Mouse (Mus musculus): ENCODE measurements around the gene Pou4f1. TPM values are rescaled to one million over a fixed set of nuclear protein-coding genes. Genes with fewer than 3 reads are reported as not detected.

Gene Pou4f1
- polyA plus RNA-seq, 1 experiment from 2014 or later = 0.43 TPM

Other genes starting within 250 kb of the Pou4f1 start
- 44.8 and 50.5 TPM in 2 replicates for gene Rnf219, start 54.6 kb upstream of the Pou4f1 start, polyA plus RNA-seq (2014; fragmentation: Nextera tagmentation; extraction: Ambion mirVana)

Data from limb, embryonic 11.5 days (tissue).